Mouse (Mus musculus): ENCODE results near the gene Arl8a. TPM values are rescaled to one million over a fixed set of nuclear protein-coding genes. Genes with fewer than 3 reads are reported as not detected.
A peak's percentile ranks its signal among the peaks of the same experiment; 100 is the strongest.

The Arl8a gene
- polyA plus RNA-seq, 1 experiment from 2014 or later: 9.9 TPM

- no peak overlapping the region for H3K4me2 ChIP-seq (ENCODE audit: low read depth, low read length)
- no peak overlapping the region for H3K27ac ChIP-seq (ENCODE audit: low read length)
- no peaks in the 10 kb centered on the region for H3K27me3 ChIP-seq (ENCODE audit: control insufficient read depth, insufficient read depth, low read depth, low read length)
- no peak overlapping the region for H3K9ac ChIP-seq (ENCODE audit: low read depth, low read length)
- peaks cover 10% of the 10 kb centered on the region for H3K4me1 ChIP-seq (ENCODE audit: control insufficient read depth, low read depth, low read length)
- H3K9me3 ChIP-seq (replicated peaks; ENCODE audit: control insufficient read depth, low read length): no peaks in the 10 kb centered on the region
- 66% methylated on average over 2 of the region's 2 CpGs for WGBS (ENCODE audit: insufficient replicate concordance)
- H3K36me3 ChIP-seq (ENCODE audit: control insufficient read depth, insufficient read depth): no peaks in the 10 kb centered on the region; the same call in 1 of the 2 replicates
- H3K4me3 ChIP-seq (ENCODE audit: low read depth, low read length): no peak overlapping the region
- no peak for ATAC-seq (ENCODE audit: low read depth)
Observed at GRCm38 (mm10) chr1:135142452-135142851, 4.2 kb upstream of the Arl8a start.

GRCm38 (mm10) chr1:135143940-135144339 is 2.7 kb upstream of the Arl8a start:
- Histone ChIP-seq H3K27ac (ENCODE audit: low read length) (no peak overlapping the region), H3K4me2 (ENCODE audit: low read depth, low read length) (no peak overlapping the region), H3K9ac (ENCODE audit: low read depth, low read length) (no peak overlapping the region), H3K36me3 (ENCODE audit: control insufficient read depth, insufficient read depth) (no peaks in the 10 kb centered on the region), H3K9me3 (replicated peaks; ENCODE audit: control insufficient read depth, low read length) (no peaks in the 10 kb centered on the region), H3K4me1 (ENCODE audit: control insufficient read depth, low read depth, low read length) (peaks cover 15% of the 10 kb centered on the region), H3K4me3 (ENCODE audit: low read depth, low read length) (no peak overlapping the region), H3K27me3 (ENCODE audit: control insufficient read depth, insufficient read depth, low read depth, low read length) (no peaks in the 10 kb centered on the region)
- WGBS (ENCODE audit: insufficient replicate concordance): 64% methylated on average over 2 of the region's 2 CpGs
- ATAC-seq (ENCODE audit: low read depth): no peak

- peak overlapping the region; percentile 100 for H3K4me2 ChIP-seq (ENCODE audit: low read depth, low read length)
- no peaks in the 10 kb centered on the region for H3K36me3 ChIP-seq (ENCODE audit: control insufficient read depth, insufficient read depth)
- H3K4me3 ChIP-seq (ENCODE audit: low read depth, low read length): peak overlapping the region; percentile 80
- under 1% methylated on average over 69 of the region's 69 CpGs for WGBS (ENCODE audit: insufficient replicate concordance)
- H3K27me3 ChIP-seq (ENCODE audit: control insufficient read depth, insufficient read depth, low read depth, low read length): no peaks in the 10 kb centered on the region
- no peaks in the 10 kb centered on the region for H3K9me3 ChIP-seq (replicated peaks; ENCODE audit: control insufficient read depth, low read length)
- ATAC-seq (ENCODE audit: low read depth): peak; percentile 54
- H3K27ac ChIP-seq (ENCODE audit: low read length): peak overlapping the region; percentile 75
- peak overlapping the region; percentile 86 for H3K9ac ChIP-seq (ENCODE audit: low read depth, low read length)
- H3K4me1 ChIP-seq (ENCODE audit: control insufficient read depth, low read depth, low read length): peaks cover 15% of the 10 kb centered on the region
Observed at GRCm38 (mm10) chr1:135146946-135147701, 500 bp downstream of the Arl8a start.

- WGBS (ENCODE audit: insufficient replicate concordance): 6% methylated on average over 7 of the region's 7 CpGs
- H3K9me3 ChIP-seq (replicated peaks; ENCODE audit: control insufficient read depth, low read length): no peaks in the 10 kb centered on the region
- peak overlapping the region; percentile 80 for H3K4me3 ChIP-seq (ENCODE audit: low read depth, low read length)
- no peaks in the 10 kb centered on the region for H3K27me3 ChIP-seq (ENCODE audit: control insufficient read depth, insufficient read depth, low read depth, low read length)
- H3K36me3 ChIP-seq (ENCODE audit: control insufficient read depth, insufficient read depth): no peaks in the 10 kb centered on the region; the same call in 1 of the 2 replicates
- peaks cover 15% of the 10 kb centered on the region for H3K4me1 ChIP-seq (ENCODE audit: control insufficient read depth, low read depth, low read length)
- H3K4me2 ChIP-seq (ENCODE audit: low read depth, low read length): peak overlapping the region; percentile 100
- ATAC-seq (ENCODE audit: low read depth): peak; percentile 5; the same call in 1 of the 2 replicates
- H3K9ac ChIP-seq (ENCODE audit: low read depth, low read length): peak overlapping the region; percentile 86
- peak overlapping the region; percentile 75 for H3K27ac ChIP-seq (ENCODE audit: low read length)
Observed at GRCm38 (mm10) chr1:135147702-135148058, 1.1 kb downstream of the Arl8a start.

- ATAC-seq (ENCODE audit: low read depth): no peak
- 81% methylated on average over 4 of the region's 4 CpGs for WGBS (ENCODE audit: insufficient replicate concordance)
Observed at GRCm38 (mm10) chr1:135148476-135148875, 1.9 kb downstream of the Arl8a start.

GRCm38 (mm10) chr1:135148996-135149395 is 2.4 kb downstream of the Arl8a start:
- no peak overlapping the region for H3K4me2 ChIP-seq (ENCODE audit: low read depth, low read length)
- no peak overlapping the region for H3K27ac ChIP-seq (ENCODE audit: low read length)
- H3K4me3 ChIP-seq (ENCODE audit: low read depth, low read length): no peak overlapping the region
- WGBS (ENCODE audit: insufficient replicate concordance): 62% methylated on average over 5 of the region's 5 CpGs
- H3K4me1 ChIP-seq (ENCODE audit: control insufficient read depth, low read depth, low read length): peaks cover 16% of the 10 kb centered on the region
- no peaks in the 10 kb centered on the region for H3K27me3 ChIP-seq (ENCODE audit: control insufficient read depth, insufficient read depth, low read depth, low read length)
- H3K9me3 ChIP-seq (replicated peaks; ENCODE audit: control insufficient read depth, low read length): no peaks in the 10 kb centered on the region
- H3K9ac ChIP-seq (ENCODE audit: low read depth, low read length): no peak overlapping the region
- no peaks in the 10 kb centered on the region; the same call in 1 of the 2 replicates for H3K36me3 ChIP-seq (ENCODE audit: control insufficient read depth, insufficient read depth)
- ATAC-seq (ENCODE audit: low read depth): no peak

More at GRCm38 (mm10) chr1:135148476-135148875, 1.9 kb downstream of the Arl8a start:
- H3K4me2 ChIP-seq (ENCODE audit: low read depth, low read length): peak overlapping the region; percentile 100
- no peak overlapping the region; the same call in 1 of the 2 replicates for H3K9ac ChIP-seq (ENCODE audit: low read depth, low read length)
- H3K27ac ChIP-seq (ENCODE audit: low read length): no peak overlapping the region
- H3K36me3 ChIP-seq (ENCODE audit: control insufficient read depth, insufficient read depth): no peaks in the 10 kb centered on the region; the same call in 1 of the 2 replicates
- H3K9me3 ChIP-seq (replicated peaks; ENCODE audit: control insufficient read depth, low read length): no peaks in the 10 kb centered on the region
- H3K4me3 ChIP-seq (ENCODE audit: low read depth, low read length): peak overlapping the region; percentile 80
- H3K27me3 ChIP-seq (ENCODE audit: control insufficient read depth, insufficient read depth, low read depth, low read length): no peaks in the 10 kb centered on the region
- peaks cover 15% of the 10 kb centered on the region for H3K4me1 ChIP-seq (ENCODE audit: control insufficient read depth, low read depth, low read length)

- Histone ChIP-seq H3K4me2 (ENCODE audit: low read depth, low read length) (peak overlapping the region; percentile 67), H3K4me3 (ENCODE audit: low read depth, low read length) (no peak overlapping the region), H3K27me3 (ENCODE audit: control insufficient read depth, insufficient read depth, low read depth, low read length) (no peaks in the 10 kb centered on the region), H3K9ac (ENCODE audit: low read depth, low read length) (no peak overlapping the region), H3K27ac (ENCODE audit: low read length) (no peak overlapping the region), H3K36me3 (ENCODE audit: control insufficient read depth, insufficient read depth) (no peaks in the 10 kb centered on the region; the same call in 1 of the 2 replicates), H3K4me1 (ENCODE audit: control insufficient read depth, low read depth, low read length) (peaks cover 15% of the 10 kb centered on the region), H3K9me3 (replicated peaks; ENCODE audit: control insufficient read depth, low read length) (no peaks in the 10 kb centered on the region)
- WGBS (ENCODE audit: insufficient replicate concordance): 51% methylated on average over 13 of the region's 13 CpGs
- no peak for ATAC-seq (ENCODE audit: low read depth)
Observed at GRCm38 (mm10) chr1:135154011-135154410, 7.4 kb downstream of the Arl8a start.

GRCm38 (mm10) chr1:135154411-135154959 is 7.9 kb downstream of the Arl8a start:
- Histone ChIP-seq H3K9ac (ENCODE audit: low read depth, low read length) (peak overlapping the region; percentile 28; the same call in 1 of the 2 replicates), H3K4me1 (ENCODE audit: control insufficient read depth, low read depth, low read length) (peaks cover 15% of the 10 kb centered on the region), H3K27ac (ENCODE audit: low read length) (peak overlapping the region; percentile 64)

GRCm38 (mm10) chr1:135156300-135156699 is 9.7 kb downstream of the Arl8a start:
- Histone ChIP-seq H3K4me1 (ENCODE audit: control insufficient read depth, low read depth, low read length) (peaks cover 15% of the 10 kb centered on the region), H3K27me3 (ENCODE audit: control insufficient read depth, insufficient read depth, low read depth, low read length) (no peaks in the 10 kb centered on the region), H3K9me3 (replicated peaks; ENCODE audit: control insufficient read depth, low read length) (no peaks in the 10 kb centered on the region), H3K27ac (ENCODE audit: low read length) (no peak overlapping the region), H3K36me3 (ENCODE audit: control insufficient read depth, insufficient read depth) (no peaks in the 10 kb centered on the region; the same call in 1 of the 2 replicates), H3K9ac (ENCODE audit: low read depth, low read length) (no peak overlapping the region), H3K4me3 (ENCODE audit: low read depth, low read length) (no peak overlapping the region), H3K4me2 (ENCODE audit: low read depth, low read length) (no peak overlapping the region)
- ATAC-seq (ENCODE audit: low read depth): no peak
- 67% methylated on average over 6 of the region's 6 CpGs for WGBS (ENCODE audit: insufficient replicate concordance)

More at GRCm38 (mm10) chr1:135154411-135154959, 7.9 kb downstream of the Arl8a start:
- 7% methylated on average over 14 of the region's 14 CpGs for WGBS (ENCODE audit: insufficient replicate concordance)
- peak overlapping the region; percentile 42 for H3K4me3 ChIP-seq (ENCODE audit: low read depth, low read length)
- peak overlapping the region; percentile 67 for H3K4me2 ChIP-seq (ENCODE audit: low read depth, low read length)
- no peaks in the 10 kb centered on the region; the same call in 1 of the 2 replicates for H3K36me3 ChIP-seq (ENCODE audit: control insufficient read depth, insufficient read depth)
- H3K27me3 ChIP-seq (ENCODE audit: control insufficient read depth, insufficient read depth, low read depth, low read length): no peaks in the 10 kb centered on the region
- ATAC-seq (ENCODE audit: low read depth): peak; percentile 84
- H3K9me3 ChIP-seq (replicated peaks; ENCODE audit: control insufficient read depth, low read length): no peaks in the 10 kb centered on the region
